Mouse (Mus musculus) kidney, postnatal 14 days (tissue): ENCODE measurements around the gene Mrgpre.

Experiments used
- DNase-seq: peaks from one replicate; pipeline ENCODE4 v3.0.0; 2022; ENCODE audit warnings: mixed read lengths

The Mrgpre gene

GRCm38 (mm10) chr7:143776137-143776536, 8.2 kb downstream of the Mrgpre start:
- peak; percentile 37 for DNase-seq

GRCm38 (mm10) chr7:143769461-143769860, 14.8 kb downstream of the Mrgpre start:
- no peak for DNase-seq

DNA sequence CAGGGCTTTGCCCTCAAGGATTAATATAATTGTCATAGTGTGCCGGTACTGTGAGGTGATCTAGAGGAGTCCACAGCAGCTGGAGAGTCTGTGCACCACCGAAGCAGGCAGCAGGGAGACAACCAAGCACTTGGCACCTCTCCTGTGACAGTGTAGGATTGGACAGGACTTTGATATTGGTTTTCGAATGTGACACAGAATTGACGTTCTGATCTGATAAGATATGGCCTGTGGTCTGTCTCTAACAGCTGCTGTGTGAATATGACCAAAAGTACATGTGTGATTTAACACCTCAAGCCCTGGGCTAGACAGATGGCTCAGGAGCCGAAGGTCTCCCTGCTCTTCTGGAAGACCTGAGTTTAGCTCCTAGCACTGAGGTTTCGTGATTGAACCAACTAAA, 16.0 kb downstream of the Mrgpre start:
- DNase-seq: no peak

- DNase-seq: no peak
Measured at GRCm38 (mm10) chr7:143766893-143767292, 17.4 kb downstream of the Mrgpre start, which contains the start of gene Mrgprg. Gene Mrgprg (minus strand): TSS chr7:143766993.

- no peak for DNase-seq
Measured at GRCm38 (mm10) chr7:143764876-143765530, 19.3 kb downstream of the Mrgpre start.

- DNase-seq: no peak
Measured at GRCm38 (mm10) chr7:143763794-143764193, 20.5 kb downstream of the Mrgpre start.

DNA sequence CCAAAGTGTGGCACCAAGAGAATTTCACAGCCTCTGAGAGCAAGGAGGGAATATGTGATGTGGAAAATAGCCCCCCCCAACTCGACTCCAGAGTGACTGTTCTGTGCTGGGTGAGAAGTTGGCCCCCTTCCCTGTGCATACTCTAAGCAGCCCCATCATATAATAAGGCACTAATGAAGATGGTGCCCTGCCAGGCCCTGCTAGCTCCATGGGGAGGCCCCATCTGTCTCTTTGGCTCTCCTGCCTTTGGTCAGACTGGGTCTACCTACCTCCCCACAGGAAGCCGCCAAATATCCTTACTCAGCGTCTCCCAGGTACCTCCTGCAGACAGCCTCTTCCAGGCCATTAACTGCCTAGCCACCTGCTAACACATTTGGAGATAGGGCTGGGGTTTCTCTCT, 25.3 kb downstream of the Mrgpre start:
- no peak for DNase-seq

- DNase-seq: no peak
Measured at GRCm38 (mm10) chr7:143757696-143758095, 26.6 kb downstream of the Mrgpre start.

GRCm38 (mm10) chr7:143757027-143757390, 27.3 kb downstream of the Mrgpre start:
- DNase-seq: peak; percentile 84

DNA sequence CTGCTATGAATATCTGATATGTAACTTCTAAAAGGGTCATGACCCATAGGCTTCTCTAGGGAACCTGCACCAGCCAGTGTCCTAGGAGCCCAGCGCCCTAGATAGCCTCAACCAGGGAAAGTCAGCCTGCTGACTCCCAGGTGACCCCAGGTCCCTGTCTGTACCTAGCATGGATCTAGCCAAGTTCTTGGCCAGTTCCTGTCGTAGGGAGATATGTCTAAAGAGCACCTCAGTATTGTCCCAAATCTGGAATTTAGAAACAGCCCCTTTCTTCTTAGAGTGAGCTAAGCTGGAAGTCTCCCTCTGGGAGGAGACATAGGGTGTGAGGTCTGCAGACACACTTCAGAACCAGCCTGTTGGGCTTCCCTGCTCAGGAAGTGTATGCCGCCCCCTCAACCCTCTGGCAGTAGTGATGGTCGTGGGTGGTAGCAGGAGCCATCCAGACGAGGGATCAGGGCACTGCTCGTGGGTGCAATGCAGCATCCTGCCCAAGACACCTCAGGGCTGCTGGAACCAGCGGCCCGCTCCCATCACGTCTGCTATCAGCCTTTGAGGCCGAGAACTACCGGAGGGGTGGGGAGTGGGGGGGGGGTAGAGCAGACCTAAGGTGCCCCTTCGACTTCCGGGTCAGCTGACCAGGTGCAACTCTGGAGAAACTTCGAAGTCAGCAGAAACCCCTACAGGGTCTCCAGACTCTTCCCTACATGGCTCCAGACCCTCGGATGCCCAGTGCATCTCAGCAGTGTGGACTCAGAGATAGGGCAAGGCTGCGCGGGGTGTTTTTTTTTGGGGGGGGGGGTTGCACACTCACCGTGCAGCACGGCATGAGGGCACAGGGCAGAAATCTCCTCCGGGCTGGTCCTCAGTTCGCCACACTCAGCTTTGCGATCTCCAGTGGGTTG, 27.9 kb downstream of the Mrgpre start, which contains the start of gene Osbpl5:
Gene Osbpl5 (minus strand): TSS at position 861 of the 902 bp plus-strand sequence.
- no peak for DNase-seq

GRCm38 (mm10) chr7:143755357-143756124, 28.8 kb downstream of the Mrgpre start:
- no peak for DNase-seq

DNA sequence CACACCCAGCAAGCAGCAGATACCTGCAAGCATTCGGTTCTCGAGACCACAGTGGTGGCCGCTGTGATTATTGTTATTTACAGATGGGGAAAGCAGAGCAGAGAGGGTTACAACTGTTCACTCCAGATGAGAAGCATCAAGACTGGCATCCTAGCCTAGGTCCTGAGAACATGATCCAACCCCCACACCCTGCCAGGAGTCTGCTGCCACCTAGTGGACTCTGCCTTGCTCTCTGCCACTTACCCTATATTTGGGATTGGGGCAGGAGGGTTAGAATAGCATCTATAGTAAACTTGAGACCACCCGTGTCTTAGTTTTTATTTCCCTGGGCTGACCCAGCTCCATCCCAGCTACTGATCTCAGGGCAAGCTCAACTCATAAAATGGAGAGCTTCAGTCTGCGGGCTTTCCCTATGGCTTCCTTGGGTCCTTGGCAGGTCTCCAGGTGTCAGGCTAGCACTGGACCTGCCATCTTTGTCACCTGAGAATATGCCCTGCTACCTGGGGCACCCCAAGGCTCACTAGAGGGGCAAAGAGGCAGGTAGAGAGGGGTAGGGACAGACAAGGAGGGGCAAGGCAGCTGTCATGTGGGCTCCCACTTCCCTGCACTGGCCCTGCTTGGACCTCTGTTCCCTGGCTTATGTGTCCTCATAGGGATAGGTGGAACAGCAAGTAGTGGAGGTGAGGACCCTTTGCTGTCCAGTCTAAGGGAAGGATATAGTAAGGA, 30.1 kb downstream of the Mrgpre start:
- DNase-seq: peak; percentile 71

GRCm38 (mm10) chr7:143752606-143753005, 31.7 kb downstream of the Mrgpre start:
- DNase-seq: no peak

DNA sequence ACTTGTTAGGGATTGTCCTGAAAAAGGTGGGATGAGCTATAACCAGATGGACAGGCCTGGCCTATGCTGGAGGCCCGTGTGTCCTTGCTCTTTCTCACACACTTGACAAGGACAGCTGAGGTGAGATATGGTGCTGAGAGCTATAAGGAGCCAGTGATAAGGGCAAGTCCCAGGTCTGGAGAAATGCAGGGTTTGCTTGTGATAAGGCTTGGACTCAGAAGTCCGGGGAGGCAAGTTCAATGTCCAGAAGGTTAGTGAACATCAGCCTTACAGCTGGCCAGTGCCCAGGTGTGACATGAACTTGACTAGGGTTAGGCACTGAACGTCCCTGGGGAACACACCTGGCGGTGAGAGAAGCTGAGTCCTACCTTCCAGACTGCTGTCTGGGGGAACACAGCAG, 32.2 kb downstream of the Mrgpre start:
- no peak for DNase-seq

GRCm38 (mm10) chr7:143751380-143751779, 32.9 kb downstream of the Mrgpre start:
- no peak for DNase-seq

DNA sequence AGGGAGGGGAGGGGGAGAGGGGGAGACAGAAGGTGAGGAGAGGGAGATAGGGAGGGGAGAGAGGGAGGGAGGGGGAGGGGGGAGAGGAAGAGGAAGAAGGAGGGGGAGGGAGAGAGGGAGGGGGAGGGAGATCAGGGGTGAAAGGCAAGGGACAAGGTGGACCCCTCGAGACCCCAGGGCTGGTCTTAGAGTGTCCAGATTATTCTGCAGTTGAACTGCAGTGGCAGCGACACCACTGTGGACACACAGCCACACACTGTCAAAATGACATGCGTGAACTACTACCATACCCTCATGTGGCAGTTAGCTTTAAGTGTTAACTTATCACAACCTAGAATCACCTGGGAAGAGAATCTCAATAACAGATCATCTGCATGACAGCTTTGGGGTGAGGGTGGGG, 35.3 kb downstream of the Mrgpre start:
- no peak for DNase-seq

DNA sequence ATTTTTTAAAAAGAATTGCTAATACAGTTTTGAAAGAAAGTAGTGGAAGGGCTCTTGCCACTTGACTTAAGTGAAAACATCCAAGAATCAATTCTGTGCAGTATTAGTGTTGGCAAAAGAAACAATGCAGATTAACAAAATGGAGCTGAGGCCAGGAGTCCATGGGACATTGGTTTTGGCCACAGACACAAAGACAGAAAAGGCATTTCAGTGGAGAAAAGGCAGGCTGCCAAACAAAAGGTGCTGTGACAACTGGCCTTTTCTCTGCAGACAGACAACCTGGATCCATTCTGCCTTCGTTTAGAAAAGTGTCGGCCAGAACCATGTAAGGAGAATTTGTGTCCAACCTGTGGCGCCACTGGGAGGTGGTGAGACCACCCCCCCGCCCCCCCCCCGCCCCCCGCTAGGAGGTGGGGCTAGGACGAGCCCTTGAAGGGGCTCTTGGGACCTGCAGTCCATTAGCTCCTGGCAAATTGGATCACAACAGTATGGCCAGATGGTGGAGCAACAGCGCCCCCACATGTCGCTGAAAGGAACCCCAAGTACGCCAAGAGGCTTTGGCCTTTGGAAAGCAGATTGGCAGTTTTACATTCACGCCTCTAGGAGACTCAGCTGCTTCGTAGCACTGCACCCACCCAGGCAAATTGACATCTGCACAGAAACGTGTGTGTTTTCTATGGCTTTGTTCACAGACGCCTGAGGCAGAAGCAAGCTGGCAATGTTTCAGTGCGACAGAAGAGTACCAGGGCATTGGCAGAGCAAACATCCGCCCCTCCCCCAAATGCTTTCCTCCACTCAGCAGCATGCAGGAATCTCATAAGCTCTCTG, 36.0 kb downstream of the Mrgpre start:
- peak; percentile 91 for DNase-seq

- no peak for DNase-seq
Measured at GRCm38 (mm10) chr7:143740653-143741052, 43.6 kb downstream of the Mrgpre start.

- DNase-seq: peak; percentile 91
Measured at GRCm38 (mm10) chr7:143739511-143740461, 44.5 kb downstream of the Mrgpre start.

GRCm38 (mm10) chr7:143738601-143739006, 45.7 kb downstream of the Mrgpre start:
- peak; percentile 39 for DNase-seq
